Mouse (Mus musculus): ENCODE data around the gene Zfpm1. TPM values are rescaled to one million over a fixed set of nuclear protein-coding genes. Genes with fewer than 3 reads are reported as not detected.

Zfpm1 gene
- polyA plus RNA-seq, 1 experiment from 2014 or later = 2.4 TPM

DNA sequence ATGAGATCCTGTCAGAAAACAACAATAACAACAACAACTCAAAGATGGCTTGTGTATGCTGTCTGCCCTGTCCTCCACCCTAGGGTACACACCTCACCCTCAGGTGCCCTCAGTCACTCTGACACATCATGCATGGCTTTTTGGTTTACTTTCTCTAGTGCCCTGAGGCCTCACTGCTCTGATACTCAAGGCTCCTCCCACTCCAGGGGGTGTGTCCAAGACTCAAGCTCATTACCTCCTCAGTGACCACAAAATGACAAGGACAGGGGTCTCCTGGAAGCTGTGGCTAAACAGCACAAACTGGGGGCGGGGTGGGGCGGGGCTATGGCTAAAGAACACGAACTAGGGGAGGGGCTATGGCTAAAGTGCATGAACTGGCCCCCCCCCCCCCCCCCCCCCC is 22.1 kb downstream of the Zfpm1 start:
- Histone ChIP-seq H3K4me3 (replicated peaks) (no peak overlapping the region), H3K9ac (no peak overlapping the region), H3K9me3 (replicated peaks) (no peaks in the 10 kb centered on the region), H3K4me1 (peaks cover 27% of the 10 kb centered on the region), H3K36me3 (peaks cover 27% of the 10 kb centered on the region), H3K4me2 (no peak overlapping the region), H3K27me3 (no peaks in the 10 kb centered on the region), H3K27ac (no peak overlapping the region)
- WGBS = 27% methylated on average over 3 of the region's 3 CpGs
- 0 out of 2 replicates have a peak, but pooled peaks have one; percentile 34 for ATAC-seq (replicated peaks; ENCODE audit: low FRiP score)

DNA sequence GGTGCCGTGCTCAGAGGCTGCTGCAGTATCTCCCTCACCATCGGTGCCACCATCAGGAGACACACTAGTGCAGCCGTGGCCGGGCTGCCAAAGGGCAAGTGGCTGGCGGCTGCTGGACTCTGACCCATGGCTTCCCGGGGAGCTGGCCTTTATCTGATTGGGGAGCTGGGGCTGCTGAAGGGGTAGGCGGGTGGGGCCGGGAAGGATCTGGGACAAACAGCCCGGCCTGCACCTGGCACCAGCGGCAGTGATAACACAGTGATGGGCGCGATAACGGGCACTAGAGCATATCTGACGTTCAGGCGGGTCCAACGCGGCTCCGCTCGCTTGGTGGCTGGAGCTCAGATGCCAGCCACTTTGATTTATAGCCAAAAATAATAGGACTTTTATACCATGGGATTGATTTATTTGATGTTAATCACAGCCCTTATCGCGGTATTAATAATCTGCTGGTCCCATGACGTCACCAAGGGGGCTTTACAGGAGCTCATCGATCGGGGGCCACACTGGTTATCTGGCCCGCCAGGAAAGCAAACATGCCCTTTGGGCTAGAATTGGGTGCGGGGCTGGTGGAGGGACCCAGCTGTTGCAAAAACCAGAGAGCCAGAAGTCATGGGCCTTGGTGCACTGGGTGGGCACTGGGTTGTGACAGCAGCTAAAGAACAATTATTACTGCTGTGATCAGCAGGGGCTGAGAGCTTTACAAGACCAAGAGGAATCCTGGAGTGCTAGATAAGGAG is 24.9 kb downstream of the Zfpm1 start:
- Histone ChIP-seq H3K27me3 (no peaks in the 10 kb centered on the region), H3K27ac (no peak overlapping the region), H3K9ac (no peak overlapping the region), H3K4me3 (replicated peaks) (no peak overlapping the region), H3K4me2 (no peak overlapping the region), H3K4me1 (peaks cover 26% of the 10 kb centered on the region), H3K9me3 (replicated peaks) (no peaks in the 10 kb centered on the region), H3K36me3 (peaks cover 42% of the 10 kb centered on the region)
- 0 out of 2 replicates have a peak, but pooled peaks have one; percentile 17 for ATAC-seq (replicated peaks; ENCODE audit: low FRiP score)
- 76% methylated on average over 26 of the region's 26 CpGs for WGBS

DNA sequence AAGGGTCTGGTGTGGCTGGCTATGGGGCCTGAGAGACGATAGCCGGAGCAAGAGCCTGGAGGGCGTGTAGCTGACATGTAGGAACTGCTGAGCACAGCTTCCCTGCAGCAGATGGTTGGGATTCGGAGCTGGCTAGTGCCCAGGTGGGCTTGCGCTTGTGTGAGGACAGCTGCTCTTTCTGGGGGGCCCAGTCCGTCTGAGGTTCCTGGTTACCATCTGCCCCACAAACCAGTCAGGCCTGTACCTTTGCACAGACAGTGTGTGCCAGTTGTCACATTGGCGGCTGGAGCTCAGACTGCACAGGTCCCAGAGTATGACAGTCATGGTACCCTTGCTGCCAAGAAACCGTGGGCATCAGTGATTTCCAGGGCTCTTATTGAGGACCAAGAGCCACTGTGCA is 25.9 kb downstream of the Zfpm1 start:
- H3K27ac ChIP-seq = no peak overlapping the region
- no peaks in the 10 kb centered on the region for H3K9me3 ChIP-seq (replicated peaks)
- H3K9ac ChIP-seq = no peak overlapping the region
- ATAC-seq (replicated peaks; ENCODE audit: low FRiP score) = no peak
- 89% methylated on average over 8 of the region's 8 CpGs for WGBS
- H3K36me3 ChIP-seq = peaks cover 42% of the 10 kb centered on the region
- no peak overlapping the region for H3K4me3 ChIP-seq (replicated peaks)
- peaks cover 16% of the 10 kb centered on the region for H3K4me1 ChIP-seq
- H3K4me2 ChIP-seq = no peak overlapping the region
- no peaks in the 10 kb centered on the region for H3K27me3 ChIP-seq

DNA sequence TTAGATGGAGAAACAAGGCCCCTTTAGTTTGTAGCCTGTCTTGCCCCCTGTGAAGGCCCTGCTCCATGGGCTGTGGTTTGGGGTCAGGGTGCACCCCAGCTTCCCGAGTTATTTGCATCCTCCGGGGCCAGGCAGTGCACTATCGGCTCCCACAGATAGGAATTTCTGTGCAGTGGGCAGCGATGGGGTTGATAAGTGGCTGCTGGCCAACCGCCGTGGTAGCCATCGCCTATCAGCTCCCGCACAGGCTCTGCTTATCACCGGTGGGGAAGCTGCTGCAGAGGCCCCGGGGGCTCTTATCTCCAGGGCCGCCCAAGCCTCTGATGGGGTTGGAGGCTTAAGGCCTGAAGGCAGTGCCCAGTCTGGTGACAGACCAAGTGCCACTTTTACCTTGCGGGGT is 27.3 kb downstream of the Zfpm1 start:
- peak; percentile 66 for ATAC-seq (replicated peaks; ENCODE audit: low FRiP score)
- 85% methylated on average over 12 of the region's 12 CpGs for WGBS

DNA sequence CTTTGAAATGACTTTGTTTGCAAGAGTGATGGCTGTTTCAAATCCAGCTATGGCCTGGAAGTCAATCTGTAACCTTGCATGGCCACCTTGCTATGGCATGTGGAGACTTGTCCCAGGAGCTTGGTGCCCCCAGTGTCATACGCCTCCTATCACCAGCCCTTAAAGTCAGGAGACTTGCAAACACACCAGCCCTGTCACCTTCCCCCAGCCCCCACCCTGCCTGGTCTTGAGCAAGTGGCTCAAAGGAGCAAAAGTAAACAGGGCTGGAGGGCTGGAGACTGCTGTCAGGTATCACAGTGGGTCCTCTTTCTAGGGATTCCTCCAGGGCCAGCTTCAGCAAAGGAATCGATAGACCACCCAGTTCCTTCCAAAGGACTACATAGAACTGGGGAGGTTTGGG is 29.2 kb downstream of the Zfpm1 start:
- 89% methylated on average over 2 of the region's 2 CpGs for WGBS
- Histone ChIP-seq H3K27ac (no peak overlapping the region), H3K9ac (no peak overlapping the region), H3K9me3 (replicated peaks) (no peaks in the 10 kb centered on the region), H3K4me2 (no peak overlapping the region), H3K36me3 (peaks cover 47% of the 10 kb centered on the region), H3K27me3 (no peaks in the 10 kb centered on the region), H3K4me1 (peaks cover 27% of the 10 kb centered on the region), H3K4me3 (replicated peaks) (no peak overlapping the region)
- ATAC-seq (replicated peaks; ENCODE audit: low FRiP score) = no peak

More for the DNA sequence above, 27.3 kb downstream of the Zfpm1 start:
- H3K4me1 ChIP-seq = peaks cover 19% of the 10 kb centered on the region
- H3K9me3 ChIP-seq (replicated peaks) = no peaks in the 10 kb centered on the region
- H3K9ac ChIP-seq = no peak overlapping the region
- no peak overlapping the region for H3K4me2 ChIP-seq
- H3K36me3 ChIP-seq = peaks cover 53% of the 10 kb centered on the region
- H3K4me3 ChIP-seq (replicated peaks) = no peak overlapping the region
- H3K27me3 ChIP-seq = no peaks in the 10 kb centered on the region
- H3K27ac ChIP-seq = no peak overlapping the region

DNA sequence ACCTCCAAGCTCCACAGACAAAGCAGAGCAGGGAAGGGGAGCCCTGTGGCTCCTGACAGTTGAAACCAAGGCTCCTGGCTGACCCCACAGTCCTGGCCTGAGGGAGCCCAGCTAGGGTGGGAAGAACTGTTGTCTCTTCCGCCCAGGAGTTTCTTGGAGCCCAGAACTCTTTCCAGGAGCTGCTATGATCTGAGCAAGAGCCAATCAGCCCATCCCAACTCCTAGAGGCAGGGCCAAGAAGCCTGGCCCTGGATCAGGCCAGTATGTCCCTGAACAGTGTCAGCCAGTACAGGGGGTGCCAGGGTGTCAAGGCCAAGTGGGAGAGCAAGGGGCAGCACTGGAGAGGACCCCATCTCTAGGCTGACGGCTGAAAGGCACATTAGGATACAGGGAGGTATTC is 30.6 kb downstream of the Zfpm1 start:
- Histone ChIP-seq H3K4me3 (replicated peaks) (no peak overlapping the region), H3K36me3 (peaks cover 41% of the 10 kb centered on the region), H3K9ac (no peak overlapping the region), H3K4me1 (peaks cover 32% of the 10 kb centered on the region), H3K9me3 (replicated peaks) (no peaks in the 10 kb centered on the region), H3K27ac (0 out of 2 replicates have a peak overlapping the region, but pooled peaks have one; percentile 37), H3K27me3 (no peaks in the 10 kb centered on the region), H3K4me2 (no peak overlapping the region)
- no peak for ATAC-seq (replicated peaks; ENCODE audit: low FRiP score)
- WGBS = 77% methylated on average over 2 of the region's 2 CpGs

DNA sequence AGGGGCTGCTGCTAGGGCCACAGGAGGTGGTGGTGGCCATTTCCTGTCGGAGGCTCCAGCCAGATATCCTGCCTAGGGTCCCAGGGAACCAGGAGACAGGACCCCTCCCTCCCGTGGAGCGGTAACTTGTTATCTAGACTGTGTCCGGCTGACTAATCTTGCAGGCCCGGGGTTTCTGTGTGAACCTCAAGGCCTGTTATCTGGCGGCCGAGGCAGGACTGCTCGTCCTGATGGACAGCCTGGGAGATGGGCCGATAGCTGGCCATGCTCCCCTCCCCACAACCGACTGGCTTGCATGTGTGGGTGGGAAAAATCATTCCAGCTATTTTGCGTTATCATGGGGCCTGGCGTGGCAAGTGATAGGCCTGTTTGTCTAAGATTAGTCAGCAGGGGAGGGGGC is 31.4 kb downstream of the Zfpm1 start:
- 0 out of 2 replicates have a peak overlapping the region, but pooled peaks have one; percentile 9 for H3K27ac ChIP-seq

DNA sequence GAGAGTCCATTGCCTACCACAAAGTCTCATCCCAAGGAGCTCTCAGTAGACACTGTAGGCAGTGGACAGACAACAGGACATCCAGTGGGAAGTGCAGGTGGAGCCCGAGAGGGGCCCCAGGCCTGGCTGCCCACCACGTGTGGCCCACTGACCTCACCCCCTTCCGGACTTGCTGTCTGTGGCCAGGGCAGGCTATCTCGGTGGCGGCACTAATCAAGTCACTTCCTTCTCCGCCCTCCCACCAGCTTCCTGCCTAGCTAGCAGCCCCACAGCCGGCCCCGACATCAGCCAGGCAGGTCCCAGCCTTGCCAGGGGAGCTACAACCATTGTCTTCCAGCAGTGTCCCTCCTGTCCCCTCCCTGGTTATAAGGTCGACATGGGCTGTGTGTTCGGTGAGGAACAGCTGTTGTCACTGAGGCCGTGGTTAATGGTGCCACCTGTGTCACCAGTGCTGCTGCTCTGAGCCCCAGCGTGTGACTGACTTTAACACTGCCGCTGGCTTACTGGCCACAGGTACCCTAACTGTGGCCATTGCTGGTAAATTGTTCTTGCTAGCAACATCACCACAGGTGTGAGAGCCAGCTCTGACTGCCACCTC is 33.1 kb downstream of the Zfpm1 start:
- no peak for ATAC-seq (replicated peaks; ENCODE audit: low FRiP score)
- Histone ChIP-seq H3K36me3 (peaks cover 20% of the 10 kb centered on the region), H3K4me1 (peaks cover 52% of the 10 kb centered on the region), H3K9ac (no peak overlapping the region), H3K9me3 (replicated peaks) (no peaks in the 10 kb centered on the region), H3K27ac (peak overlapping the region; percentile 57; the same call in 1 of the 2 replicates), H3K27me3 (no peaks in the 10 kb centered on the region), H3K4me3 (replicated peaks) (no peak overlapping the region), H3K4me2 (no peak overlapping the region)
- WGBS = 35% methylated on average over 13 of the region's 13 CpGs

More for the DNA sequence above, 31.4 kb downstream of the Zfpm1 start:
- H3K4me1 ChIP-seq = peaks cover 39% of the 10 kb centered on the region
- 60% methylated on average over 12 of the region's 12 CpGs for WGBS
- no peaks in the 10 kb centered on the region for H3K9me3 ChIP-seq (replicated peaks)
- no peak overlapping the region for H3K9ac ChIP-seq
- peaks cover 35% of the 10 kb centered on the region for H3K36me3 ChIP-seq
- no peak for ATAC-seq (replicated peaks; ENCODE audit: low FRiP score)
- no peak overlapping the region for H3K4me2 ChIP-seq
- H3K4me3 ChIP-seq (replicated peaks) = no peak overlapping the region
- H3K27me3 ChIP-seq = no peaks in the 10 kb centered on the region

DNA sequence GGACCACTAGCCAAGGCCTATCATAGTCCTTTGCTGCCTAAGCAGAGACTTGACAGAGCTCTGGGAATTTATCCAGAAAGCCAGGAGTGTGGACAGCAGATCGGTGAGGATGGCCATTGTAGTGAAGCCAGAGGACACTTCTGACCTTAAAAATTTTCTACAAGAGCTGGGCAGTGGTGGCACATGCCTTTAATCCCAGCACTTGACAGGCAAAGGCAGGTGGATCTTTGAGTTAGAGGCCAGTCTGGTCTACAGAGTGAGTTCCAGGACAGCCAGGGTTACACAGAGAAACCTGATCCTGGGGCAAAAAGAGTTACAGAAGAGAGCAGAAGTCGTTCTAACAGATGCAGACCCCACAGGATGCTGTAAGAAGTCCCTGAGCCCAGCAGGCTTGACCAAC is 34.5 kb downstream of the Zfpm1 start:
- Histone ChIP-seq H3K27ac (no peak overlapping the region), H3K36me3 (peaks cover 13% of the 10 kb centered on the region; the same call in 1 of the 2 replicates), H3K4me2 (no peak overlapping the region), H3K4me1 (peaks cover 52% of the 10 kb centered on the region), H3K27me3 (no peaks in the 10 kb centered on the region), H3K4me3 (replicated peaks) (no peak overlapping the region), H3K9ac (no peak overlapping the region), H3K9me3 (replicated peaks) (no peaks in the 10 kb centered on the region)
- no peak for ATAC-seq (replicated peaks; ENCODE audit: low FRiP score)
- WGBS = 52% methylated on average over 2 of the region's 2 CpGs

DNA sequence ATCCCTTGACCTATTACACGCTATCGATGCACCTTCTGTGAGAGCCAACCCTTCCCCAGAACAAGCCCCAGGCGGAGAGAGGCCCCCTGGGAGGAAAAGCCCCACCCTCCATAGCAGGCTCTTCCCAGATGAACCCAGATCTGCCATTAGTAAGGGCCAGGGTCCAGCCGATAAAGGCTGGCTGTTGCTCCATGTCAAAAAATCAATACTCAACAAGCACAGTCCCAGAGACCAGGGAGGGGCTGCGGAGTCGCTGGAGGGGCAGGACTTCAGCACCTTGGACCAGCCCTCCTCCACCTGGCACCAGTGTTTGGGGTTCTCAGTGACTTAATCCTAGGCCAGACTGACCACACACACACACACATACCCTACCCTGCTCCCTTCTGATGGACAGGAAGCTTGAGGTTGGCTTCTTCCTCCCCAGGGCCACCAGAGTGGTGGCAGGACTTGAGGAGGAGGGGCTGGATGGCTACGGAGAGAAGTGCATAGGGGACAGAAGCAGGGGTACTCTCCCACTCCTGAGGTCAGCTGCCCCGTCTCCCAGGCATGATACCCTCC is 36.1 kb downstream of the Zfpm1 start:
- peaks cover 65% of the 10 kb centered on the region for H3K4me1 ChIP-seq
- no peaks in the 10 kb centered on the region for H3K27me3 ChIP-seq
- H3K9me3 ChIP-seq (replicated peaks) = no peaks in the 10 kb centered on the region
- no peak overlapping the region; the same call in 1 of the 2 replicates for H3K9ac ChIP-seq
- no peak for ATAC-seq (replicated peaks; ENCODE audit: low FRiP score)
- no peak overlapping the region for H3K4me2 ChIP-seq
- peaks cover 12% of the 10 kb centered on the region; the same call in 1 of the 2 replicates for H3K36me3 ChIP-seq
- no peak overlapping the region for H3K27ac ChIP-seq
- 51% methylated on average over 8 of the region's 8 CpGs for WGBS
- no peak overlapping the region for H3K4me3 ChIP-seq (replicated peaks)

DNA sequence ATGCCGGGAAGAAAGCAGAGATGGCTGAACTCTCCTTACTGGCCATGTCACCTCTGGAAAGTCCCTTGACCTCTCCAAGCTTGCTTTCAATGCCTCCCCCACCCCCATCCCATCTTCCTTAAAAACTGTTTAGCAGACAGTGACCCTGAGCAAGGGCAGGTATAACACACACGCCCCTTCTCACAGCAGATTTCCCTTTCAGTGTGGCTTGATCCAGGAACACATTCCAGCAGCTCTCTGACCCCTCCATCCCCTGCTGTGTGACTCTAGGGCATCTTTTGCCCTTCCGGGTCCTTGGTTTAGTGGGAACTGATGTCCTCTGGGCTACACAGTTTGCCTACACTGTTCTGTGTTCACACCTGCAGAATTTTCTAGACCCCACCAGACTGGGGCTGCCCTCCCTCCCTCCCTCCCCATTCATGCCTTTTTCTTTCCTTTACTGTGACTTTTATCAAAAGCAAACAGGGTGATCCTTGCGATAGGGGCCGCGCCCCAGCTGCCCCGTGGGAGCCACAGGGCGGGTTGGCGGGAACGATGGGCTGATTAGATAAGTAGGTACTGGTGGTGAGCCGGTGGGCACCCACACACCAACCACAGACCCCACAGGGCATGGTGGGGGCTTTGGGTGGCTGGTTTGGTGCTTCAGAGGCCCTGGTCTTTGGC is 37.2 kb downstream of the Zfpm1 start:
- Histone ChIP-seq H3K27me3 (no peaks in the 10 kb centered on the region), H3K27ac (no peak overlapping the region), H3K4me3 (replicated peaks) (no peak overlapping the region), H3K9ac (no peak overlapping the region), H3K4me2 (no peak overlapping the region), H3K36me3 (peaks cover 3% of the 10 kb centered on the region; the same call in 1 of the 2 replicates), H3K4me1 (peaks cover 68% of the 10 kb centered on the region), H3K9me3 (replicated peaks) (no peaks in the 10 kb centered on the region)
- 73% methylated on average over 11 of the region's 11 CpGs for WGBS
- no peak for ATAC-seq (replicated peaks; ENCODE audit: low FRiP score)

DNA sequence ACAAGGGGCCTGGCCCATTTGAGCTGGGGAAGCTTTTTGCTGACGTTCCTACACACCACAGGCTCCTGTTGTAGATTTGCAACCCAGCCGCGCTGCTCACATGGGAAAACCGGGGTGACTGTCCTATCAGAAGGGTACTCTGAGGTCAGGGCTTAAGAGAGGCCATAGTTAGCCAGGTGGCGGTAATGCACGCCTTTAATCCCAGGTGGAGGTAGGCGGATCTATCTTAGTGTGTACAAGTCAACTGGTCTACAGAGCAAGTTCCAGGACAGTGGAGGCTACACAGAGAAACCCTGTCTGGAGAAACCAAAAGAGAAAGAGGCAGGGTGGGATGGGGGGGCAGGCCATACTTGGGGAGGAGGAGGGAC is 37.8 kb downstream of the Zfpm1 start:
- H3K9ac ChIP-seq = no peak overlapping the region
- H3K36me3 ChIP-seq = 0 out of 2 replicates have a peak, but pooled peaks cover 3% of the 10 kb centered on the region
- no peak overlapping the region for H3K4me2 ChIP-seq
- no peak for ATAC-seq (replicated peaks; ENCODE audit: low FRiP score)
- 79% methylated on average over 7 of the region's 7 CpGs for WGBS
- H3K4me3 ChIP-seq (replicated peaks) = no peak overlapping the region
- no peaks in the 10 kb centered on the region for H3K9me3 ChIP-seq (replicated peaks)
- no peak overlapping the region for H3K27ac ChIP-seq
- H3K4me1 ChIP-seq = peaks cover 68% of the 10 kb centered on the region
- no peaks in the 10 kb centered on the region for H3K27me3 ChIP-seq
